Mouse (Mus musculus): Measurements from ENCODE around the gene Tmem265.

DNA sequence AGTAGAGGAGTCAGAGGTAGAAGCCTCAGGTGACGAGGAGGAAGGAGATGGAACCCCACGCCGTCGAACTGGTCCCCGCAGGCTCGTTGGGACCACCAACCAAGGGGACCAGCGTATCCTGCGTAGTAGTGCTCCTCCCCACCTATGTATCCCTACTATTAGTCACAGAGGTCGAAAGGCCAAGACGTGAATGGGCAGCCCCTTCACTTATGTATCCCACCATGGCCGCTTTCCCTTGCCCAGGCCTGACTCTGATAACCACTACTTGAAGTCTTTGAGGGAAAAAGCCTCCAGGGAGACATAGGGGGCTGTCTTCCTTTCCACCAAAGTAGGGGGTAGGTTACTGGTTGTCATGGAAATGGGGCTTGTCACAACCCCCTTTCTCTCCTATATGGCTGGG lies 610 bp upstream of the Tmem265 start:
- TF ChIP-seq CTCF (IDR thresholded peaks at IDR 0.05 in 2 of 3, conservative IDR thresholded peaks at IDR 0.05 in 1 of 3; ENCODE audit: control insufficient read depth in 1 of 3, insufficient read depth in 1 of 3, low read depth in 2 of 3, low read length in 3 of 3, poor library complexity in 1 of 3, severe bottlenecking in 1 of 3) = no peak
- no peak for TF ChIP-seq POLR2AphosphoS2 (IDR thresholded peaks at IDR 0.05; ENCODE audit: low read length)
- no peak for TF ChIP-seq POLR2A (IDR thresholded peaks at IDR 0.05; ENCODE audit: control insufficient read depth in 1 of 2, insufficient read depth in 1 of 2, low read depth in 1 of 2, low read length in 2 of 2, poor library complexity in 1 of 2)
- TF ChIP-seq GATA1 (IDR thresholded peaks at IDR 0.05; ENCODE audit: low read depth, low read length) = no peak
- TF ChIP-seq MAX (IDR thresholded peaks at IDR 0.05; ENCODE audit: low read length) = no peak
- no peak for TF ChIP-seq JUND (IDR thresholded peaks at IDR 0.05; ENCODE audit: low read depth, low read length)
- TF ChIP-seq POLR2AphosphoS5 (IDR thresholded peaks at IDR 0.05; ENCODE audit: borderline replicate concordance, low read depth, low read length) = no peak
- TF ChIP-seq EP300 (IDR thresholded peaks at IDR 0.05; ENCODE audit: low read depth in 1 of 2, low read length in 2 of 2) = no peak
- TF ChIP-seq RAD21 (IDR thresholded peaks at IDR 0.05; ENCODE audit: low read depth, low read length) = no peak
- TF ChIP-seq BHLHE40 (IDR thresholded peaks at IDR 0.05; ENCODE audit: borderline replicate concordance, low read depth, low read length) = no peak
- no peak for TF ChIP-seq USF2 (IDR thresholded peaks at IDR 0.05; ENCODE audit: borderline replicate concordance in 1 of 2, insufficient read depth in 1 of 2, low read depth in 1 of 2, low read length in 2 of 2)
- TF ChIP-seq SIN3A (IDR thresholded peaks at IDR 0.05; ENCODE audit: low read length) = no peak
- no peak for TF ChIP-seq MEF2A (IDR thresholded peaks at IDR 0.05; ENCODE audit: extremely low read depth, insufficient replicate concordance, low read depth, low read length, poor library complexity, severe bottlenecking)

Data from MEL (cell line).